Mouse (Mus musculus): ENCODE data around the gene Immp2l.
A peak's percentile ranks its signal among the peaks of the same experiment; 100 is the strongest.

The Immp2l gene

DNA sequence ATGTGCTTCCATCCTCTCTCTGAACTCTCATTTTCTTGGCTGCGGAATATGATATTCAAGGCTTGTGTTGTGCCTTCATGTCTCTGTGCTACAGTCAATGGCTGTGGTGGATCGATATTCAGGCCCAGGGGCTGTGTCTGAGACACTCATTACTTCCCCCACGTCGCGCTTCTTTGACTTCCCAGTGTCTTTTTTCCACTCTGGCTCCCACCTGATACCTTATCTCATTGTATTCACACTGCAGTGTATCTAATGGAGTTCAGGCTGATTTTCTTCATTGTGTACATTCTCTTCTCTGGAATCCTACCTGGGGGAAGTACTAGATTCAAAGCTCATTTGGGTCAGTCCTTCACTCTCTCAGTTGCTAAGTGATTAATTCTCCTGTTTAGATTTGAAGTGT is 27.1 kb downstream of the Immp2l start:
- DNase-seq (ENCODE audit: low spot score) = no peak

DNA sequence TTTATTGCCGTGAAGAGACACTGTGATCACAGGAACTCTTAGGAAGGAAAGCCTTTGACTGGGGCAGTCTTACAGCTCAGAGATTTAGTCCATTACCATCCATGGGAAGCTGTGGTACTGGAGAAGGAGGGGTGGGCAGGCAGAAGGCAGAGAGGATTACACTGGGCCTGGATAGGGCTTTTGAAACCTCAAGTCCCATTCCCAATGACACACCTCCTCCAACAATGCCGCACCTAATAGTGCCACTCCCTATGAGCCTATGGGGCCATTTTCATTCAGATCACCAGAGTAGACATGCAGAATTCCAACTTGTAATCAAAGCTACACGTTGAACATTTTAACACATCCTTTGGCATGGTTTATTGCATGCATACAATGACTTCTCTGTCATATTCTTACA is 29.0 kb downstream of the Immp2l start:
- DNase-seq (ENCODE audit: low spot score) = no peak

DNA sequence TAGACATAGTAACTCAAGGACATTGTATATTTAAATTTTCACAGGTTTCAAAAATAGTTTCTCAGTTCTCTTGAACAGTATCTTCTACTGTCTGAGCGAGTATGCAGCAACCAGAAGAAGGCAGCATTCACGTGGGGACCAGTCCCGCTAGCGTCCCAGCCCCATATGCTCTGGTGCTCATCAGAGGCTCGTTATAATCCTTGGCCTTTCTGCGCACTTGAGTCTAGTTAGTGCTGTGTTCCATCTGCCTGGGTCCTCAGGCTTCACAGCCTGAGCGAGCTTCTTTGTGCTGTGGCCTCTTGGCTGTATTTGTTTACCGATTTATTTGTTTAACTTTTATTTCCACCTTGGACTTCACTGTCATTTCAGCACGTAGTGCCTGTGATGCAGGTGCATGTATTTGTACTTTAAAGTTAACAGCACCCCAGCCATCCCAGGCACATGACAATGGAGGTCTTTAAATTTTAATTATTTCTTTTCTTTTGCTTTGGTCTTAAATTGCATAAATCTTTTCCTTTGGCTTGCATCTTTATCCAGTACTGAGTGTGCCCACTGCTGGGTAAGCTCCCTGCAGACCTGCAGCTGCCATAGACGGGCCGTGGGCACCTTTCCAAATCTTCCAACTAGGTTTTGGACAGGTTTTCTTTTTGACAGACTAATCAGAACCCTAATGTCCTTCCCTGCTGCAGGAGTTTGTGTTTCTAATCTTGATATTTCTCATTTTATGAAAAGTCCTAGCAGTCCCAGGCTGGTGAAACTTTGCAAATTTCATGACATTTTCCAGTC is 30.3 kb downstream of the Immp2l start:
- DNase-seq (ENCODE audit: low spot score) = no peak

DNA sequence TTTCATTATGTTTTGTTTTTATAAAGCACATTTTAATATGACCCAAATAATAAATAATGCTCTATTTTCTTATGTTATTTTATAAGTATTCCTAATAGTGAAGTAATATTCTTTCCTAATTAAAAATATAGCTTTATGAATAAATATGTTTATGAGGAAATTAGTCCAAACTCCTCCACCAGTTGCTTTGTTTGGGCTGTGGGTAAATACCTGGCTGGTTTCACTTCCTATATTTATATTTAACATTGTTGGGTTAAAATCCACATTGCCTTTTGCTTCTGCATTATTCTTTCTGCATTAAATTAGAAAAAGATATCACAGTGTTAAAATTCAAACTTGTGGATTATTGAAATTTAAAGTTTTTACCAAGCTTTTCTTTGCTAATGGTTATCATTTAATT is 32.1 kb downstream of the Immp2l start:
- no peak for DNase-seq (ENCODE audit: low spot score)

DNA sequence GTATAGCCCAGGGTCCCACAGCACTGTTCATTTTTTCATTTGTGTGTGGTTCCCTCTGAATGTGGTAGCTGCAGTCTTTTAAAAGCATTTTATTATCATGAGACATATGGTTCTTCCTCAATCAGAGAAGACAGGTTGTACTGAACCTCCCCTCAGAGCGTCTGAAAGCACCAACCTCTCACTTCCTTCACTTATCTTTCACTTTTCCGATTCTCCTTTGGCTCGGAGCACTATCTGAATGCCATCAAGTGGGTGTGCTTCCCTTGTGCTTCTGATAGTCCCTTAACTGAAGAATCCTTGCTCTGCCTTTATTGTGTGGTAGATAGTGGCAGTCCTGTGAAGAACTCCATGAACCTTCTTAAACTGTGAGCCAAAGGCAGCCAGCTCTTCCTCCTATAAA is 39.4 kb downstream of the Immp2l start:
- no peak for DNase-seq (ENCODE audit: low spot score)

DNA sequence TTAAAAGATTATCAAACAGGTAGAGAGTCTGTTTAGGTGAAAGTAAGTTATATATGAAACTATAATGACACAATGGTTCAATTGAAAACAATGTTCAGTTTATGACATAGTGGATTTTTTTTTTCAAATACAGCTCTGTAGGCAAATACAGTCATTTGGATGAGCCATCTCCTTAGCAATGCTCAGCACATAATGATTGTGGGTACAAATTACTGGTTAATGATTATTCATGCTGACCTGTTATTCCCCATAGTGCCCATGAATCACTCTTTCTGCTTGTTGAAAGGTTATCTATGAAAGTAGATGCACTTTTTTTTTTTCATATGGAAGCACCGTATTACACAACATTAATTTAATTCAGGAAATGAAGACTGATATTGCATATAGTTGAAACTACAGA is 58.0 kb downstream of the Immp2l start:
- no peak for DNase-seq (ENCODE audit: low spot score)

DNA sequence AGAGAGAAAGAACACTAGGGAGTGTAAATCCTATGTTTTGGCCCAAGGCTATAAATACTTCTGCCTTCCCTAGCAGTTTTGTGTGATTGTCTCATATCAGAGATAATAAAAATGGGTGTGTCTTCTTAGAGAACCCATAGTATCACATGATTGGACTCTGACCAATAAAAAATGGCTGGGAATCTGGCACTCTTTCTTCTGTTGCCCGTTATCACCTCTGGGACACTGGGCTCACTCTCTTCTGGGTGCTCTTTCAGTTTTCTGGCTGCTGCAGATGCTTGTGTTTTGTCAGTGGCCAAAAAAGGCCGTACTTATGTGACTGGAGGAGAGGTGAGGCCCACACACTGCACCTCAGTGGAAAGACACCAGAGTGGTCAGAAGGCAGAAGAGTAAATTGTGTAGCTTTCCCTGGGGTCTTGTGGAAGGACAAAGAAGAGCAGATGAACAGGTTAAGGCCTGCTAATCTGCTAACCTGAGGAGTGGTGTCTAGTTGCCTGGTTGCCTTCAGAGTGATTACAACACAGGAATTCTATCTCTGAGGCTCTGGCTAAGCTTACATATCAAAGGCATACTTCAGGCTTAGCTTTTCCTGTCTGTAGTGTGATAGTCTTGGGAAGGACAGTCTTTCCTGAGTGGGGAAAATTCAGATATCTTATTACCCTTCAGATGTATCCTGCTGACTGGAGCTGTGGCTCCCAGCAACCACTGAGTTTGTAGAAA is 60.6 kb downstream of the Immp2l start:
- peak; percentile 9 for DNase-seq (ENCODE audit: low spot score)

DNA sequence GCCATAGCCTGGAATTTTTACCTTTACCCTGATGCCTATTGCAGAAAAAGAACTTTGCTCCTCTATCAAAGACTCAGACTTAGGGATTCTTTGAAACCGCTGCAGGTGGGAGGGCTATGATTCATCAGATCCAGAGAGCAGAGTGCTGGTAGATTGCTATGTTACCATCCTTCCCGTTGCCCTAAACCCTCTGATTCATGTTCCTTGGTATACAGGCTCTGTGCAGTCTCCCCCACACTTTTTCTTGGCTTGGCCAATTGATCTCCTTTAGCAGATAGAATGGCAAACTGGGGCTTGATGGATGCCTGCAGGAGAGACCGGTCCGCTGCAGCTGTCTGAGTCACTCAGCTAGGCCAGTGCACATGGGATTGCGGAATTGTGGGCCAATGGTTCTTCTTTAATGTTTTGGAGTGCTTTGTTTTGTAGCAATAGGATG is 66.1 kb downstream of the Immp2l start:
- DNase-seq (ENCODE audit: low spot score) = no peak

DNA sequence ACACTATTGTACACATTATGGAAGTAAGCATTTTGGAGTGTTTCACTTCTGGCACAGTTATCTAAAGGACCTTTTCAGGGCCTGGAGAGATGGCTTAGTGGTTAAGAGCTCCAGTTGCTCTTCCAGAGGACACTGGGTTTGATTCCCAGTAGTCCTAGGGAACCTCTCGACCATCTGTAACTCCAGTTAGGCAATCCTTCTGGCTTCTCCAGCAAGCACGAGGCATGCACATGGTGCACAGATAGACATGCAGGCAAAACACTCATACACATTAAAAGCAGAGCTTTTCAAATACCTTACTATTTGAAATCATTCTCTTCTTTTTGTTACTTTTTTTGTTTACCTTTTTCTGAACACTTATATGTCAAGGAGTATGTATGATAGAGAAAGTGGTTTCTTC is 66.9 kb downstream of the Immp2l start:
- DNase-seq (ENCODE audit: low spot score) = no peak

DNA sequence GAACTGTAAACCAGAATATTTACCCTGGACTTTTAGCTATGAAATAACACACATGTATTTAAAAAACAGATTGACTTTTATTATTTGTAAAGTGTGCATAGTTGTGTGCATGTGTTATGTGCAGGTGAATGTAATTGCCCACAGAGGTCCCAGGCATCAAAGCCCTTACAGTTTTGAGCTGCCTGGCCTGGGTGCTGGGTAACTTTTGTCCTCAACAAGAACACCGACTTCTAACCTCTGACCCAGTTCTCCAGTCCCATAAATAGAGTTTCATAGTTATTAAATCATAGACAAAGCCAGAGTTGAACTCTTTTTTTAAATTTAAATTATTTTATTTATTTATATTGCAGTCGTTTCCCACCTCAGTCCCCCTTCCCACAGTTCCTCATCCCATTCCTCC is 67.4 kb downstream of the Immp2l start:
- DNase-seq (ENCODE audit: low spot score) = no peak

DNA sequence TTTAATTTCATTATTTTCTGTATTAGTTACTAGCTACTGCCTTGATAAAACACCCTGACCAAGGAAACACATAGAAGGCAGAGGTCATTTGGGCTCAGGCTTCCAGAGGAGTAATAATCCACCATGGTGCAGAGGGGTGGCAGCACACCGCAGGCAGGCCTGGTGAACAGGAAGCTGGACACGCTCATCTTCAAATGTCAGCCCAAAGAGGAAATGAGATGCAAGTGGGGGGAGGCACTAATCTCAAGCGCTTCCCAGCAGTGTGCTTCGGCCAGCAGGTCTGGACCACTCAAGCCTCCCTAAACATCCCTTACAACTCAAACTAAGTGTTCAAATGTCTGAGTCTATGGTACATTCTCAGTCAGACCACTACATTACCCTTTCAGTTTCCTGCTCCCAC is 72.2 kb downstream of the Immp2l start:
- no peak for DNase-seq (ENCODE audit: low spot score)

DNA sequence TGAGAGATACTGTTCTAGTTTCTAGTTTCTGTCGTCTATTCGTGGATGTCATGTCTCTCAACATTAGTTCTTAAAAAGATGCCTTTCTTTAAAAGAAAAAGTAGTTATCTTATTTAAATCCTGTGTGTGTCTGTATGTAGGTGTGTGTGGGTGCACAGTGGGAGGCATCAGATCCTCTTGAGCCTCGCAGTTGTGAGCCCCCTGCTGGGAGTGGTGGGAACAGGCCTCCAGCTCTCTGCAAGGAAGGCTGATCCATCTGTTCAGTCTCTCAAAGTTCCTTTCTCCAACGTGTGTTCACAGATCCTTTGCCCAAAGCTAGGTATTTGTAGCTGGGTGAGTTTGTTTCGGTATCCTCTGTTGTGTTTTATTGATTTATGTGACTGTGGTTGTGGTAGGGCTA is 73.5 kb downstream of the Immp2l start:
- DNase-seq (ENCODE audit: low spot score) = peak; percentile 24

DNA sequence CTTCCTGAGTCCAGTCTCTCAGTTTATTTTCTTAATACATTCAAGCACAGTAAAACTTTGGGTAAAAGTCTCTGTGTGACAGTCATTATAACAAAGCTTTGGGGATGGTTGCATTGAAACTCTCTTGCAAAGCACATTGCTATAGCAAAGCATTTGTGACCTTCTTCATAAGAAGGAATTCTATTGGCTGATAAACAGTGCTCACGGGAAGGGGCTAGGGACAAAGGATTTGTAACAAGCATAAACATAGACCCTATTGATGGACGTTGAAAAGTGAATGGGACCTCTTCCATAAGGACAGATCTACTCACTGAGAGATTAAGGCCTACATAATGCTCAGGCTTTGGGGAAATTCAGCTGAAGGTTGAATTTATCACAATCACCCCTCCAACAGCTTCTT is 85.1 kb downstream of the Immp2l start:
- no peak for DNase-seq (ENCODE audit: low spot score)

DNA sequence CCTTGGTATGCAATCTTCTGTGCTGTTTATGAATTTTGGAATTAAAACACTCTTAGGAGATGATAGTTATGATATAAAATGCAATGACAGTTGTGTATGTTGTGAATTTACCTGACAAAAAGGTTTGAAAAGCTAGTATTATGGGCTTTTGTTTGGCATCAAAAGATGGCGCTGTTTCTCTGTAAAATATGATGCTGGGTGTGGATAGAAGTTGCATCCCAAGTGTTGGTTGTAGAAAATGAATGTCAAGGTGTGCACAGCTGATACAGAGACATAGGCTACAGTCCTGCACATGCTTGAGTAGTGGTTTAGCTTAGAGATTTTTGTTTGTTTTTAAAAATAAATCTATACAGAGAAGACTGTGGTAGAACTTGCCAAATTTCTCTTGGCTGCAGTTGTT is 87.6 kb downstream of the Immp2l start:
- DNase-seq (ENCODE audit: low spot score) = no peak

DNA sequence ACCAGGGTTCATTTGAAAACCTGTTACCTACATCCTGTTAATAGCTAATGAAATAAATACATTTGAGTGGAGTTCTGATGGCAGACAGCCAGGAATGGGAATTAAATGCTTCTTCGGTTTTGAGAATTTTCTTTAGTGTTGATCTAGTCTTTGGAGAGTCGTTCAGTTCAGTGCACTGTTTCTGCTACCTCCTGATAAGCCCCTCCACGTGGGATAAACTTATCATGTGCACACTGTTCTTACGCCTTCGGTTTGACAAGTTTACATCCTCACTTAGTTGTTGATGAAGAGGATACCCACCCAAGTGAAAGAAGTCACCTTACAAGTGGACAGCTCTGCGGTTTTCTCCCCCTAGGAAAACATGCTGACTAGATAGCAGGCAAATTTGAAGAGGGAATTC is 88.2 kb downstream of the Immp2l start:
- DNase-seq (ENCODE audit: low spot score) = no peak

DNA sequence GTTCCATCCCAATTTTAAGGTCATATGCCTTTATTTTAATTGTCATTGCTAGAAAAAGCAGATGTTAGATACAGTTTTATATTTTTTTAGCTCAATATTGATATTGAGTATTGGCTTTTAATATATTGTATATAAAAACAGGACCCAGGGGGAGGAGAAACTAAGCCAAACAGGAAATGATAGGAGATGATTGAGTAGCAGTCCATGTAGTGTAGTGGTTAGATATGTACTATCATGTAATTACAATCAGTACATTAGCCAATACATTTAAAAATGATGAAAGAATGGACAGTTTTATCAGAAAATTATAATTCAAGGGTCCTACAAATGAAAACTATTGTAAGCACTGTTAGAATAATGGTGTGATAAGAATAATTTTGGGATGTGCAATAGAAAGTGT is 94.5 kb downstream of the Immp2l start:
- no peak for DNase-seq (ENCODE audit: low spot score)

DNA sequence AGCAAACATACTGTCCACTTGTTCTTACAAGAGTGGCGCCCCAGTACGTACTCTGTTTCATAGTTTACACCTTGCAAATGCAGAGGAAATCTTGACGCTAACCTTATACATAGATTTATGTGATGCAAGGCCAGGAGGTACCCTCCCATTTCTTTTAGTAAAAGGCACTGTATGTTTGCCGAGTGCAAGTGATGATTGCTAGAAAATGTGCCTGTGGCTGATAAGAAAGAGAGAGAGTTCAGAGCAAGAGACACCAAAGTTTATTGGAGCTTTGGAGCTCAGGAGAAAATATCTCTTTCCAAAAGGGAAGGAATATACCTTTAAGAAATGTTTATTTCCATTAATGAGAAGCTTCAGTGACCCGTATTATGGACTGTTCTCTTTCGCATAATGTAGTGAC is 95.8 kb downstream of the Immp2l start:
- DNase-seq (ENCODE audit: low spot score) = no peak

DNA sequence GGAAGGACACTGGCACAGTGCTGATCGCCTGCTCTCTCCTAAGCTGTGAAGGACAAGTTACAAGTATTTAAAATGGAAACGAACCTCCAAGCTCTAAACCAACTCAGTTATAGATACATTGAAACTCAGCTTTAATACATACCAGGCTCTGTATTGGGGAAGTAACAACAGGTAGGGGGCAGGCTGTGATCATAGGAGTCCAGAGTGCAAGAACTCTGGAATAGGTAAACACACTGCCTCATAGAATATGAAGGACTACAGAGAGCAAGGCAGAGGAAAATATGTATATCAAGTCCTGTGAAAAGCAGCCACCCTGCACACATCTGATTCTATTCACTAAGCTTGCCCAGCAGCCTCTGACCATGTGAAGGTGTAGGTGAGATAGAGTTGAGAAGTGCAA is 99.3 kb downstream of the Immp2l start:
- DNase-seq (ENCODE audit: low spot score) = no peak

DNA sequence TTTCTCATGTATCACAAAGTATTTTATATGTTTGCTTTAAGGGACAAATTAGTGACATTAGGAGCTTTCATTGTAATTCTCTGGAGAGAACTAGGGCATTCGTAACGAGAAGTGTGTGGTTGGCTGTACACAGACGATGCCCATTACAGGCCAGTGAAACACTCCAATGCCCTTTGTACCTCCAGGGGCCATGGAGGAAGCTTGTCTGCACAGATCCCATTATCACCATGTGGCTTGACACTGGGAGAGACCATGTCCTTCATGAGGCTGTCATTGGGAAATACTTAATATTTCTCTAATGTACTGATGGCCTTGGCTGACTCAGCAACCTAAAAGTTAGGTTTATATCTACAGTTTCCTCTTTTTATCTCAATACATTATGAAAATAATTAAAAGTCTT is 111.0 kb downstream of the Immp2l start:
- DNase-seq (ENCODE audit: low spot score) = no peak

DNA sequence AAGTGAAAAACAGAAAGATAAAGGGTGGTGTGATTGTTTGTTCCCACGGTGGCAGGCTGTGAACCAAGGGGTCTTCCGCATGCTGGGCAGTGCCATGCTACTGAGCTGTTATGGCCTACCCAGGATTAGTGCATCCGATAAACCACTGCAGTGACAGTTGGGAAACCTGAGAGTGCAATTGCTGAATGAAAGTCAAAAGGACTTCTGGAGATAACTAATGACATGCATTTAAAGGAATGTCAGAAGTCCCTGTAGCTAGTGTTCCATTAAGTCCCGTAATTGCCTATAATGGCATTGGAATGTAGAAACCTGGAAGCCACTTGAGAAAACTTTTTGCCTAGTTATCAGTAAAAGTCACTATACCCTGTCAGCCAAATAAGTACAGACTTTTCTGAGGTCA is 135.7 kb downstream of the Immp2l start:
- no peak for DNase-seq (ENCODE audit: low spot score)

DNA sequence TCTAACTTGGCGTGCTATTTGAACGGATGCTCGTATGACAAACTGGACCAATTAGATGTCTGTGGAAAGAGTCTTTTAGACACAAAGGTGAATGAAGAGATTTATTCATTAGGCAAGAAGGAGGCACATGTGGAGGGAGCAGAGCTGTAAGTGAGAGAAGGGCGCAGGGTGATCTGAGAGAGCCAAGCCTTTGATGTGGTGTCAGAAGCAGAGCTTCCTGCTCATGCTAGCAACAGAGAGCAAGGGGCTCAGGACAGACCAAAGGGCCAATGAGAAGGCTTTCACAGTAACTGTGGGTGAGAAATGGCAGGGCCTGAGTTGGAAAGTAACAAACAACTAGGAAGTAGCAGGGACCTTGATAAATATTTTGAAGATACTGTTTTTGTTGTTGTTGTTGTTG is 143.9 kb downstream of the Immp2l start:
- DNase-seq (ENCODE audit: low spot score) = no peak

DNA sequence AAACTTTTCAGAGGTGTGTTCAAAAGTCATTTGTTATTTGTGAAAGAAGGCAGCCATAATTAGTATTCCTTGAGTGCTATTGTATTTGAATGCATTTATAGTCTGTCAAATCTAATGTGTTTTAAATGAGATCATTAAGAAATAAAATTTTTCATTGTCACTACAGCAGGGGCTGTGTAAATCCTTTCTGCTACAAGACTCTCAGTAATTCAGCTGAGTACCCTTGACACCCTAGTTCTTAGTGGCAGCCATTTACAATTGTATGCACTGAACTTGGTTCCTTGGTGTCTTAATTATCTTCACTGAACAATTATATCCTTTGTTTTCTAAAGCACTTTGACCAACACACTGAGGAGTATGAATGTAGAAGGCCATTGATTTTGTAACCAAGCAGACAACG is 146.2 kb downstream of the Immp2l start:
- no peak for DNase-seq (ENCODE audit: low spot score)

DNA sequence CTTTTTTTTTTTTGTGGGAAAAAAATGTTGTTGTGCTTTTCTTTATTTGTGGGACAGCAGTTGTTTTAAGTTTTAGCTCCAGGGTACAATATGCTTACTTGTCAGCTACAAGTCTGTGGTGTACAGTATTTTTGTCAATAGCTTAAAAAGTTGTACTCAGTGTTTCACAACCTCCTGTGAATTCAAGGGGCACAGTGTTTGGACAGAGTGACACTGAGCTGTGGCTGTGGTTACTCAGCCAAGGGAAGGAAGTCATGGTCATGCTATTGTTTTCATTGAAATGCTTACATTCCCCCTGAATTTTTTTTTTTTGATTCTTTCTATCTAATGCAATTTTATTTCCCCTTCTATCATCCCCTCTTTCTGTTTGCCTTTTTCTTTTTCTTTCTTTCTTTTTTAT is 159.0 kb downstream of the Immp2l start:
- DNase-seq (ENCODE audit: low spot score) = no peak

DNA sequence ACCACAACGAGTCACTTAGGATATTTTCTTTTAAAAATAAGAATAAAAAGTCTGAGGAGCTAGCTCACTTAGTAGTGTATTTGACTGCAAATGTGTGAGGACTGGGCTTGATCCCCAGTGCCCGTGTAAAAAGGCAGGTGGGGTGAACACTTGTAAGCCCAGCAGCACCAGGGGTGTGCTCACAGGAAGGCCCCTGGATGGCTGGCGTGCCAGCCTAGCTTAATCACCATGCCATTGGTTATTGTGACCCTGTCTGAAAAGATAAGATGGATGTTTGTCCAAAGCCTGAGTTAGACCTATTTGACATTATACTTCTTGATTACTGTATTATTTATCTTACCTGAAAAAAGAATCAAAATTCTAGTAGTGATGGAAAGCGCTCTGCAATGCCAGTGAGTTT is 161.2 kb downstream of the Immp2l start:
- no peak for DNase-seq (ENCODE audit: low spot score)

Measured in spleen, adult 12 weeks (tissue).